Mouse (Mus musculus): Measurements from ENCODE around the gene Efna5.

- TF ChIP-seq CTCF (IDR thresholded peaks at IDR 0.05; ENCODE audit: extremely low read depth, insufficient read length, insufficient replicate concordance, low read depth, low read length) (no peak), POLR2A (IDR thresholded peaks at IDR 0.05; ENCODE audit: low read depth, low read length) (no peak)
Measured at GRCm38 (mm10) chr17:62717426-62718131, 163.5 kb downstream of the Efna5 start.
